Mouse (Mus musculus) liver, postnatal 0 days (tissue): ENCODE results near the gene Aldh18a1. TPM values are rescaled to one million over a fixed set of nuclear protein-coding genes. Genes with fewer than 3 reads are reported as not detected.

Experiments used
- ATAC-seq: fragments of 200-750 bp; cut with Nextera tagmentation; 2 replicates; pipeline ENCODE4 v1.8.0; 2017; ENCODE audit warnings: mild to moderate bottlenecking, moderate library complexity
- DNase-seq: peaks from one replicate; pipeline ENCODE4 v3.0.0-alpha.2; 2016
- H3K27ac ChIP-seq: fragments of 300-500 bp; sonication (generic); 2 replicates; pipeline ENCODE4 v1.5.1; 2014; ENCODE audit warnings: antibody characterized with exemption, moderate library complexity, mild to moderate bottlenecking, low read depth
- H3K27me3 ChIP-seq: fragments of 300-500 bp; sonication (generic); 2 replicates; pipeline ENCODE4 v1.6.1; 2014; ENCODE audit warnings: low read length, control low read depth, mixed read lengths; ENCODE audit not compliant: insufficient read depth
- H3K36me3 ChIP-seq: fragments of 300-500 bp; sonication (generic); replicated peaks from 2 replicates; pipeline ENCODE4 v1.6.1; 2014; ENCODE audit warnings: mild to moderate bottlenecking, control low read depth, low read length, moderate library complexity, mixed read lengths; ENCODE audit not compliant: insufficient read depth
- H3K4me1 ChIP-seq: fragments of 300-500 bp; sonication (generic); 2 replicates; pipeline ENCODE4 v1.6.1; 2014; ENCODE audit warnings: antibody characterized with exemption, mild to moderate bottlenecking, control low read depth; ENCODE audit not compliant: insufficient read depth
- H3K4me2 ChIP-seq: fragments of 300-500 bp; sonication (generic); 2 replicates; pipeline ENCODE4 v1.6.1; 2014; ENCODE audit warnings: low read depth, mild to moderate bottlenecking, low read length, moderate library complexity, mixed read lengths
- H3K4me3 ChIP-seq: fragments of 300-500 bp; sonication (generic); 2 replicates; pipeline ENCODE4 v1.5.1; 2014; ENCODE audit warnings: low read depth, low read length
- H3K9ac ChIP-seq: fragments of 300-500 bp; sonication (generic); replicated peaks from 2 replicates; pipeline ENCODE4 v1.6.1; 2014; ENCODE audit warnings: mild to moderate bottlenecking, moderate library complexity
- H3K9me3 ChIP-seq: fragments of 300-500 bp; sonication (generic); 2 replicates; pipeline ENCODE4 v1.6.1; 2016; ENCODE audit warnings: mild to moderate bottlenecking, control low read depth, low read length, mixed read lengths
- CTCF ChIP-seq: sonication (generic); IDR thresholded peaks from 2 replicates; pipeline ENCODE4 v1.5.1; 2016; ENCODE audit warnings: antibody characterized with exemption, low read depth
- EP300 ChIP-seq: IDR thresholded peaks from 2 replicates; pipeline ENCODE4 v1.6.1; 2016; ENCODE audit warnings: antibody characterized with exemption, low read depth, mild to moderate bottlenecking
- WGBS: fragments of 180-500 bp; shearing (Covaris S2); extraction: QIAGEN DNeasy Blood & Tissue Kit; methylation state at CpG from one replicate; pipeline ENCODE4 v1.1.7; 2014; ENCODE audit not compliant: insufficient replicate concordance; 5-methylcytosine and 5-hydroxymethylcytosine counted together
- polyA plus RNA-seq: library from polyadenylated mRNA; unstranded; fragments of >200 nt; fragmentation: Nextera tagmentation; extraction: Ambion mirVana; gene quantifications from 2 replicates; pipeline ENCODE4 v1.2.1, GENCODE M21; 2015

Aldh18a1 gene
- polyA plus RNA-seq, 1 experiment from 2014 or later, result 9.1 TPM

GRCm38 (mm10) chr19:40513632-40514078, 74.6 kb downstream of the Aldh18a1 start, which contains the start of gene Sorbs1:
Gene Sorbs1 (minus strand): TSS chr19:40513779.
- Histone ChIP-seq H3K9me3 (no peaks in the 10 kb centered on the region), H3K4me1 (peaks cover 19% of the 10 kb centered on the region), H3K27me3 (no peaks in the 10 kb centered on the region), H3K36me3 (no peaks in the 10 kb centered on the region), H3K27ac (peak within 1 kb of the TSS; percentile 94), H3K4me2 (peak within 1 kb of the TSS; percentile 93), H3K4me3 (peak within 1 kb of the TSS; percentile 91), H3K9ac (peak within 1 kb of the TSS; percentile 94)
- under 1% methylated on average over 50 of the region's 51 CpGs for WGBS
- TF ChIP-seq EP300 (no peak; the same call in 1 of the 2 replicates), CTCF (no peak)
- ATAC-seq, result peak; percentile 99
- peak; percentile 98 for DNase-seq

DNA sequence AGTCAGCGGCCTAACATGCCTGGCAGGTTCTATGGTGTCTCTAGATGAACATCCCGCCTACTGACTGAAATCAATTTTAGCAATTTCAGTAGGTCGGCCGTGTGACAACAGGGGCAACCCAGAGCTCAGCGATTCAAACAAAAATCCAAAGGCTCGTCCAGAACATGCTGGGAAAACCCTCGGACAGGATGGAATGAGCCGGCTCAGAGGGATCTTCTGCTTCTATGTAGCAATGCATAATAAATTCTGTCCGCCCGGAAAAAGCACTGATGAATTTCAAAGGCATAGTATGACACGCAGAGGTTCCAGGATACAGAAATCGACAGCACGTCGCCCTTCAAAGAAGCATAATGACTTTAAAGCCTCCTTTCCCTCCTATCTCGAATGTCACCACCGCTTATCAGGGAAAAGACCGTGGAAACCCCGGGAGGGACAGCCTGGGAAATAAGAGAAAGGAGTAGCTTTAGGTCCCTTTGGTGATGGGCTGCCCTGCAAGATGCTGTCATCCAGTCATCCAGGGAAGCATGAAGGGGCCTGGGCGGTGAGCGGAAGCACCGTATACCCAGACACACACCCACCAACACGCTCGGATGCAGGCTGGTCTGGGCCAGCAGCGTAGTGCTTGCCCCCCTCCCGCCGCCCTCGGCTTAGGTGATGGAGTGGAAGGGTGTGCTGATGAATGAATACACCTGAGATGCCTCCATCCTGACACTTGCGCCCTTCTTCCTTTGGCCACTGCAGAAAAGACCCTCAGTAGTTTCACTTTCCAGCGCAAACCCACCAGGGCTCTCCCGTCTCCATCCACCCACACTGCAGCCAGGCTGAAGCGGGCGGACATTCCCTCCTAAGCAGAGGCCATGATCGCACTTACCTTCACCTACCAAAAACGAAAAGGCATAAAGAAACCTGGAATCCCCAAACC, 75.5 kb downstream of the Aldh18a1 start:
- H3K4me1 ChIP-seq, result peaks cover 19% of the 10 kb centered on the region
- TF ChIP-seq EP300 (no peak), CTCF (no peak)

DNA sequence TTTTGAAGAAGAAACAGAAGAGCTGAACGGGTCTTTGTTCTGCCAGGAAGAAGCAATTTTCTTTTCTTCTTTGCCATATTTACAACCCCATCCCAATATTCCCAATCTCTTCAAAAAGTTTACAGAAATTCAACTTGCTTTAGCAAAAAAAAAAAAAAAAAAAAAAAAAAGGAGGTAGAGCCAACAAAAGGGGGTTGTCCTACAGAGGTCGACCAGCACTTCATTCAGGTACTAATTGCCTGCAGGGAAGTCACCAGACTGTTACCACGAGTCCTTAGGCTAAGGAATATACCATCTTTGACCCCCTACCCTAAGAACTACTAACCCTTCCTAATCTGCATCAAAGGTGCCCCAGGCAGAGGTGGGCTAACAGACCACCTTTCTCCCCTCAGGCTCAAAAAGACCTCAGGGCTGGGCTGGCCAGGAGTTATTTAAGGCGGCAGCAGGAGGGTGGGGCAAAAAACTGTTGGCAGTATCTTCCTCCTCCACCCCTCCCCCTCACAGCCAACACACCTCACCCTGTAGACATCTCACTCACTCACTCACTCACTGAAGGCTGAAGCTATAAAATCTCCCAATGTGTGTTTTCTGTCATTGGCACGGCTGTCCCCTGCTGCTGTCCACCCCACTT, 76.5 kb downstream of the Aldh18a1 start:
- TF ChIP-seq CTCF (no peak), EP300 (no peak)
- H3K9ac ChIP-seq, result peak overlapping the region; percentile 94
- no peaks in the 10 kb centered on the region for H3K36me3 ChIP-seq
- DNase-seq (peak; percentile 59), ATAC-seq (no peak)
- H3K4me2 ChIP-seq, result peak overlapping the region; percentile 93
- no peaks in the 10 kb centered on the region for H3K9me3 ChIP-seq
- peaks cover 19% of the 10 kb centered on the region for H3K4me1 ChIP-seq
- H3K27me3 ChIP-seq, result no peaks in the 10 kb centered on the region
- WGBS, result 20% methylated on average over 5 of the region's 5 CpGs
- H3K4me3 ChIP-seq, result peak overlapping the region; percentile 91
- H3K27ac ChIP-seq, result peak overlapping the region; percentile 94; the same call in 1 of the 2 replicates

More for the DNA sequence above, 75.5 kb downstream of the Aldh18a1 start:
- Histone ChIP-seq H3K9ac (peak overlapping the region; percentile 94), H3K4me2 (peak overlapping the region; percentile 93), H3K36me3 (no peaks in the 10 kb centered on the region), H3K9me3 (no peaks in the 10 kb centered on the region), H3K4me3 (peak overlapping the region; percentile 91), H3K27ac (peak overlapping the region; percentile 94), H3K27me3 (no peaks in the 10 kb centered on the region)
- DNase-seq, result peak; percentile 53
- 4% methylated on average over 34 of the region's 34 CpGs for WGBS
- ATAC-seq, result peak; percentile 11

DNA sequence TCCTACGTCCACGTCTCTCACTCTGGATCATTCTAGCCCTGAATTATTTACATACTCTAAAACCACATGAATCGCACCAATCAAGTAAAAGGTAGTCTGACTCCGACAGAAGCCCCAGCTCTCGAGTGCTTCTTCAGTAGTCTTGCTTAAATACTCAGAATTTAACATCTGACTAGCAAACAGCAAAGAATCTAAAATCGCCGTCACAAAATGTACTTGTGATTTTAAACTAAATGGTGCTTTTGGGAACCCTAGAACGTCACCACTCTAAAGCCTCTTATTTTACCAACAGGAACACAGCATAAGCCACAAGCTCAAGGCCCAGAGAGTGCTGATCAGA, 77.2 kb downstream of the Aldh18a1 start:
- Histone ChIP-seq H3K9me3 (no peaks in the 10 kb centered on the region), H3K4me2 (no peak overlapping the region), H3K27ac (no peak overlapping the region), H3K4me1 (peaks cover 19% of the 10 kb centered on the region), H3K4me3 (no peak overlapping the region), H3K9ac (no peak overlapping the region), H3K36me3 (no peaks in the 10 kb centered on the region), H3K27me3 (no peaks in the 10 kb centered on the region)
- 77% methylated on average over 8 of the region's 8 CpGs for WGBS
- ATAC-seq, result no peak
- no peak for DNase-seq
- TF ChIP-seq CTCF, result no peak
- TF ChIP-seq EP300, result no peak

GRCm38 (mm10) chr19:40510387-40511099, 77.7 kb downstream of the Aldh18a1 start:
- TF ChIP-seq EP300, result no peak
- TF ChIP-seq CTCF, result no peak
- Histone ChIP-seq H3K4me1 (peaks cover 19% of the 10 kb centered on the region), H3K27me3 (no peaks in the 10 kb centered on the region), H3K36me3 (no peaks in the 10 kb centered on the region), H3K4me2 (no peak overlapping the region; the same call in 1 of the 2 replicates), H3K27ac (no peak overlapping the region), H3K4me3 (no peak overlapping the region), H3K9me3 (no peaks in the 10 kb centered on the region), H3K9ac (no peak overlapping the region)
- 82% methylated on average over 13 of the region's 13 CpGs for WGBS
- DNase-seq (no peak), ATAC-seq (no peak)
